Mouse (Mus musculus): ENCODE measurements around the gene Dab1. TPM values are rescaled to one million over a fixed set of nuclear protein-coding genes. Genes with fewer than 3 reads are reported as not detected.

The Dab1 gene
- polyA plus RNA-seq, 1 experiment from 2014 or later: 36.4 TPM

GRCm38 (mm10) chr4:104465594-104465993, 846.4 kb downstream of the Dab1 start:
- H3K27me3 ChIP-seq (ENCODE audit: control insufficient read depth, insufficient read depth, low read length): no peaks in the 10 kb centered on the region
- no peaks in the 10 kb centered on the region for H3K9me3 ChIP-seq (ENCODE audit: control insufficient read depth, low read length)
- 100% methylated on average over 1 of the region's 1 CpGs for WGBS
- DNase-seq (ENCODE audit: low spot score) (no peak), ATAC-seq (ENCODE audit: insufficient read depth, low FRiP score, low TSS enrichment) (no peak; the same call in 1 of the 2 replicates)
- H3K4me2 ChIP-seq (ENCODE audit: low read depth): no peak overlapping the region
- no peak overlapping the region for H3K4me3 ChIP-seq (ENCODE audit: low read depth, low read length)
- H3K4me1 ChIP-seq (ENCODE audit: control insufficient read depth, insufficient read depth, low read length): 0 out of 2 replicates have a peak, but pooled peaks cover 3% of the 10 kb centered on the region
- H3K27ac ChIP-seq (ENCODE audit: low read depth, low read length): no peak overlapping the region
- H3K9ac ChIP-seq (ENCODE audit: low read length): no peak overlapping the region
- no peaks in the 10 kb centered on the region for H3K36me3 ChIP-seq (ENCODE audit: control insufficient read depth, insufficient read depth, low read length)

- Histone ChIP-seq H3K9me3 (ENCODE audit: control insufficient read depth, low read length) (no peaks in the 10 kb centered on the region), H3K4me2 (ENCODE audit: low read depth) (no peak overlapping the region), H3K4me3 (ENCODE audit: low read depth, low read length) (no peak overlapping the region), H3K9ac (ENCODE audit: low read length) (no peak overlapping the region), H3K4me1 (ENCODE audit: control insufficient read depth, insufficient read depth, low read length) (0 out of 2 replicates have a peak, but pooled peaks cover 3% of the 10 kb centered on the region), H3K27ac (ENCODE audit: low read depth, low read length) (no peak overlapping the region), H3K27me3 (ENCODE audit: control insufficient read depth, insufficient read depth, low read length) (no peaks in the 10 kb centered on the region), H3K36me3 (ENCODE audit: control insufficient read depth, insufficient read depth, low read length) (no peaks in the 10 kb centered on the region)
- 91% methylated on average over 3 of the region's 3 CpGs for WGBS
- DNase-seq (ENCODE audit: low spot score) (no peak), ATAC-seq (ENCODE audit: insufficient read depth, low FRiP score, low TSS enrichment) (no peak)
Measured at GRCm38 (mm10) chr4:104468666-104469065, 849.5 kb downstream of the Dab1 start.

GRCm38 (mm10) chr4:104472915-104473314, 853.8 kb downstream of the Dab1 start:
- H3K4me1 ChIP-seq (ENCODE audit: control insufficient read depth, insufficient read depth, low read length): no peaks in the 10 kb centered on the region
- DNase-seq (ENCODE audit: low spot score) (no peak), ATAC-seq (ENCODE audit: insufficient read depth, low FRiP score, low TSS enrichment) (no peak)
- no peak overlapping the region for H3K27ac ChIP-seq (ENCODE audit: low read depth, low read length)
- WGBS: 77% methylated on average over 4 of the region's 4 CpGs
- no peak overlapping the region for H3K4me3 ChIP-seq (ENCODE audit: low read depth, low read length)
- no peaks in the 10 kb centered on the region for H3K9me3 ChIP-seq (ENCODE audit: control insufficient read depth, low read length)
- H3K4me2 ChIP-seq (ENCODE audit: low read depth): no peak overlapping the region
- no peak overlapping the region for H3K9ac ChIP-seq (ENCODE audit: low read length)
- H3K27me3 ChIP-seq (ENCODE audit: control insufficient read depth, insufficient read depth, low read length): no peaks in the 10 kb centered on the region
- H3K36me3 ChIP-seq (ENCODE audit: control insufficient read depth, insufficient read depth, low read length): no peaks in the 10 kb centered on the region

GRCm38 (mm10) chr4:104476841-104477240, 857.7 kb downstream of the Dab1 start:
- no peaks in the 10 kb centered on the region for H3K4me1 ChIP-seq (ENCODE audit: control insufficient read depth, insufficient read depth, low read length)
- no peak for DNase-seq (ENCODE audit: low spot score)
- no peaks in the 10 kb centered on the region for H3K36me3 ChIP-seq (ENCODE audit: control insufficient read depth, insufficient read depth, low read length)
- no peak overlapping the region for H3K4me3 ChIP-seq (ENCODE audit: low read depth, low read length)
- no peaks in the 10 kb centered on the region for H3K27me3 ChIP-seq (ENCODE audit: control insufficient read depth, insufficient read depth, low read length)
- H3K27ac ChIP-seq (ENCODE audit: low read depth, low read length): no peak overlapping the region
- H3K9me3 ChIP-seq (ENCODE audit: control insufficient read depth, low read length): no peaks in the 10 kb centered on the region
- H3K4me2 ChIP-seq (ENCODE audit: low read depth): no peak overlapping the region
- ATAC-seq (ENCODE audit: insufficient read depth, low FRiP score, low TSS enrichment): no peak
- H3K9ac ChIP-seq (ENCODE audit: low read length): no peak overlapping the region
- 89% methylated on average over 7 of the region's 7 CpGs for WGBS

GRCm38 (mm10) chr4:104483948-104484347, 864.8 kb downstream of the Dab1 start:
- WGBS: 91% methylated on average over 1 of the region's 1 CpGs
- Histone ChIP-seq H3K4me2 (ENCODE audit: low read depth) (no peak overlapping the region), H3K36me3 (ENCODE audit: control insufficient read depth, insufficient read depth, low read length) (no peaks in the 10 kb centered on the region), H3K9ac (ENCODE audit: low read length) (no peak overlapping the region), H3K27me3 (ENCODE audit: control insufficient read depth, insufficient read depth, low read length) (no peaks in the 10 kb centered on the region), H3K9me3 (ENCODE audit: control insufficient read depth, low read length) (no peaks in the 10 kb centered on the region), H3K4me1 (ENCODE audit: control insufficient read depth, insufficient read depth, low read length) (no peaks in the 10 kb centered on the region), H3K4me3 (ENCODE audit: low read depth, low read length) (no peak overlapping the region), H3K27ac (ENCODE audit: low read depth, low read length) (no peak overlapping the region)
- ATAC-seq (ENCODE audit: insufficient read depth, low FRiP score, low TSS enrichment) (no peak), DNase-seq (ENCODE audit: low spot score) (no peak)

GRCm38 (mm10) chr4:104497221-104497620, 878.1 kb downstream of the Dab1 start:
- no peak overlapping the region for H3K4me2 ChIP-seq (ENCODE audit: low read depth)
- no peak overlapping the region for H3K4me3 ChIP-seq (ENCODE audit: low read depth, low read length)
- no peak overlapping the region for H3K27ac ChIP-seq (ENCODE audit: low read depth, low read length)
- no peaks in the 10 kb centered on the region for H3K4me1 ChIP-seq (ENCODE audit: control insufficient read depth, insufficient read depth, low read length)
- WGBS: 47% methylated on average over 1 of the region's 1 CpGs
- no peaks in the 10 kb centered on the region for H3K27me3 ChIP-seq (ENCODE audit: control insufficient read depth, insufficient read depth, low read length)
- ATAC-seq (ENCODE audit: insufficient read depth, low FRiP score, low TSS enrichment) (no peak), DNase-seq (ENCODE audit: low spot score) (no peak)
- H3K36me3 ChIP-seq (ENCODE audit: control insufficient read depth, insufficient read depth, low read length): no peaks in the 10 kb centered on the region
- no peaks in the 10 kb centered on the region for H3K9me3 ChIP-seq (ENCODE audit: control insufficient read depth, low read length)
- no peak overlapping the region for H3K9ac ChIP-seq (ENCODE audit: low read length)

GRCm38 (mm10) chr4:104500112-104500511, 881.0 kb downstream of the Dab1 start:
- 81% methylated on average over 2 of the region's 2 CpGs for WGBS
- Histone ChIP-seq H3K4me1 (ENCODE audit: control insufficient read depth, insufficient read depth, low read length) (no peaks in the 10 kb centered on the region), H3K9me3 (ENCODE audit: control insufficient read depth, low read length) (no peaks in the 10 kb centered on the region), H3K27ac (ENCODE audit: low read depth, low read length) (no peak overlapping the region), H3K9ac (ENCODE audit: low read length) (no peak overlapping the region), H3K36me3 (ENCODE audit: control insufficient read depth, insufficient read depth, low read length) (no peaks in the 10 kb centered on the region), H3K27me3 (ENCODE audit: control insufficient read depth, insufficient read depth, low read length) (no peaks in the 10 kb centered on the region), H3K4me2 (ENCODE audit: low read depth) (no peak overlapping the region), H3K4me3 (ENCODE audit: low read depth, low read length) (no peak overlapping the region)
- ATAC-seq (ENCODE audit: insufficient read depth, low FRiP score, low TSS enrichment): no peak
- DNase-seq (ENCODE audit: low spot score): no peak

- Histone ChIP-seq H3K4me3 (ENCODE audit: low read depth, low read length) (no peak overlapping the region), H3K9me3 (ENCODE audit: control insufficient read depth, low read length) (no peaks in the 10 kb centered on the region), H3K36me3 (ENCODE audit: control insufficient read depth, insufficient read depth, low read length) (no peaks in the 10 kb centered on the region), H3K27me3 (ENCODE audit: control insufficient read depth, insufficient read depth, low read length) (no peaks in the 10 kb centered on the region), H3K9ac (ENCODE audit: low read length) (no peak overlapping the region), H3K4me2 (ENCODE audit: low read depth) (no peak overlapping the region), H3K27ac (ENCODE audit: low read depth, low read length) (no peak overlapping the region), H3K4me1 (ENCODE audit: control insufficient read depth, insufficient read depth, low read length) (no peaks in the 10 kb centered on the region)
- WGBS: 39% methylated on average over 4 of the region's 4 CpGs
- ATAC-seq (ENCODE audit: insufficient read depth, low FRiP score, low TSS enrichment) (no peak), DNase-seq (ENCODE audit: low spot score) (no peak)
Measured at GRCm38 (mm10) chr4:104500646-104501045, 881.5 kb downstream of the Dab1 start.

GRCm38 (mm10) chr4:104501245-104501644, 882.1 kb downstream of the Dab1 start:
- no peak overlapping the region for H3K9ac ChIP-seq (ENCODE audit: low read length)
- H3K4me3 ChIP-seq (ENCODE audit: low read depth, low read length): no peak overlapping the region
- ATAC-seq (ENCODE audit: insufficient read depth, low FRiP score, low TSS enrichment) (no peak), DNase-seq (ENCODE audit: low spot score) (no peak)
- no peaks in the 10 kb centered on the region for H3K36me3 ChIP-seq (ENCODE audit: control insufficient read depth, insufficient read depth, low read length)
- 81% methylated on average over 4 of the region's 4 CpGs for WGBS
- H3K4me1 ChIP-seq (ENCODE audit: control insufficient read depth, insufficient read depth, low read length): no peaks in the 10 kb centered on the region
- no peak overlapping the region for H3K4me2 ChIP-seq (ENCODE audit: low read depth)
- H3K27ac ChIP-seq (ENCODE audit: low read depth, low read length): no peak overlapping the region
- no peaks in the 10 kb centered on the region for H3K27me3 ChIP-seq (ENCODE audit: control insufficient read depth, insufficient read depth, low read length)
- H3K9me3 ChIP-seq (ENCODE audit: control insufficient read depth, low read length): no peaks in the 10 kb centered on the region
